In the genomic region with DNA sequence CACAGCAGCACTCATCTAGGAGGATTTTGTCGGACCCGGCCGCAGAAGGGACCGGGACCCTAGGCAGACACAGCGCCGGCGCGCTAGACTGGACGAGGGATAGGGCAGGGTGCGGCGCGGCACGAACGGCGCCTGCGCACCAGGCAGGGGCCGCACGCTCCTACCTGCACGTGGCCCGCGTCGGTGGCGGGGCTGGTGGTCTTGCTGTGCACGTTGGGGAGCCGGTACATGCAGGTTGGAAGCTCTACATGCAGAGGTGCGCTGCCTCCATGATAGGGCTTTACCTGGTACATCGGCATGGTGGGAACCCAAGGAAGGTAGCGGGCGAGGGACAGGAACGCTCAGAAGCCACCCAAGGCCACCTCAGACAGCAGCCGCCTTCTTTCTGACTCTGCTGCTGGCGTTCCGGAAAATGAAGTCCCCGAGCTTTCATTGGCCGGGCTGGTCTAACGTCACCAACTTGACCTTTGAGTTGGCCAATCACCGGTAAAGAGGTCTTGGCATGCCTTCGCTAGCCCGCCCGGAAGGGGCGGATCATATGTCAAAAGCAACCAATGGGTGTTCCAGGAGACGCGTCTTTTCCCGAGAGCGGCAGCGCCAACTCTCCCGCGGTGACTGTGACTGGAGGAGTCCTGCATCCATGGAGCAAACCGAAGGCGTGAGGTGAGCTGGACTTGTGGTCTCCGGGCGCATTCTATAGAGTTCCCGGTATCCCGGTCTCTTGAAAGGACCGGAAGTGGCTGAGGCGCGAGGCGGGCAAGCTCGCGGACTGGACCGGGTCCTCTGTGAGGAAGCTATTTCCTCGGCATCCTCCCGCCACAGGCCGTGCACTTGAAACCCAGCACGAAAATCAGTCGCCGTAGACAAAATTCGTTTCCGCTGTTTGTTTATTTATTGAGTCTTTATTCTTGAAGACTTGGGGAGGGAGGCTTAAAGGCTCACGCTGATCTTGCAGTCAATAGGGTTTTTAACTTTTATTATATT, we compare ENCODE assay signal across 7 mouse cellular contexts. TPM values are rescaled to one million over a fixed set of nuclear protein-coding genes. Genes with fewer than 3 reads are reported as not detected.
A peak's percentile ranks its signal among the peaks of the same experiment; 100 is the strongest.
DNase-seq lines count a peak whose midpoint lies in the region; ATAC-seq lines count a peak whose summit lies in the region.

Gene Aimp2 (minus strand): TSS at position 431 of the 984 bp plus-strand sequence.
Gene Pms2 (plus strand): TSS at position 548 of the 984 bp plus-strand sequence.

- H3K4me3 ChIP-seq in intestine, embryonic 16.5 days (ENCODE audit: low read length): peak within 1 kb of the TSS; percentile 84
- H3K4me3 ChIP-seq in midbrain, embryonic 11.5 days (ENCODE audit: low read depth, low read length): peak within 1 kb of the TSS; percentile 71

- H3K9ac ChIP-seq in intestine, embryonic 16.5 days (ENCODE audit: low read depth, low read length): peak within 1 kb of the TSS; percentile 76
- peak within 1 kb of the TSS; percentile 69 for H3K9ac ChIP-seq in midbrain, embryonic 11.5 days (ENCODE audit: low read length)

- H3K4me1 ChIP-seq in intestine, embryonic 16.5 days (ENCODE audit: control insufficient read depth, insufficient read depth, low read length): peaks cover 15% of the 10 kb centered on the region
- peaks cover 15% of the 10 kb centered on the region for H3K4me1 ChIP-seq in midbrain, embryonic 11.5 days (ENCODE audit: control insufficient read depth, insufficient read depth, low read length)

- H3K9me3 ChIP-seq in intestine, embryonic 16.5 days (ENCODE audit: control insufficient read depth, low read length): no peaks in the 10 kb centered on the region
- no peaks in the 10 kb centered on the region for H3K9me3 ChIP-seq in midbrain, embryonic 11.5 days (ENCODE audit: control insufficient read depth, low read length)

- WGBS in intestine, embryonic 16.5 days: under 1% methylated on average over 70 of the region's 70 CpGs
- WGBS in midbrain, embryonic 11.5 days: under 1% methylated on average over 70 of the region's 70 CpGs

- peak; percentile 99 for ATAC-seq in intestine, embryonic 16.5 days
- peak; percentile 100 for ATAC-seq in midbrain, embryonic 11.5 days (ENCODE audit: low FRiP score)

- no peaks in the 10 kb centered on the region for H3K27me3 ChIP-seq in intestine, embryonic 16.5 days (replicated peaks; ENCODE audit: control insufficient read depth, insufficient read depth, low read length)
- H3K27me3 ChIP-seq in midbrain, embryonic 11.5 days (ENCODE audit: control insufficient read depth, insufficient read depth, low read length): no peaks in the 10 kb centered on the region

- peak within 1 kb of the TSS; percentile 68 for H3K4me2 ChIP-seq in intestine, embryonic 16.5 days (ENCODE audit: low read depth, low read length)
- H3K4me2 ChIP-seq in midbrain, embryonic 11.5 days: peak within 1 kb of the TSS; percentile 62

- DNase-seq in adrenal gland, adult 8-10 months: peak; percentile 97
- DNase-seq in embryo, embryonic 9.5 days (ENCODE audit: extremely low spot score): peak; percentile 95
- peak; percentile 83 to 93 for DNase-seq in gastrocnemius, postnatal 4 days (ENCODE audit: low spot score in 2 of 2)
- peak; percentile 96 to 97 for DNase-seq in left cerebral cortex, postnatal 36 days (ENCODE audit: low spot score in 2 of 2)
- DNase-seq in midbrain, embryonic 11.5 days (ENCODE audit: low spot score, missing footprints): peak; percentile 99
- peak; percentile 97 for DNase-seq in skeletal muscle tissue, adult 2 months (ENCODE audit: low read depth, low spot score)

- intact Hi-C loops in left cerebral cortex, postnatal 36 days (cut with DNase I): no loop called here

- H3K27ac ChIP-seq in intestine, embryonic 16.5 days (ENCODE audit: low read length): peak within 1 kb of the TSS; percentile 91
- H3K27ac ChIP-seq in midbrain, embryonic 11.5 days (ENCODE audit: low read depth, low read length): peak within 1 kb of the TSS; percentile 61

- H3K36me3 ChIP-seq in intestine, embryonic 16.5 days (ENCODE audit: control insufficient read depth, insufficient read depth, low read length): 0 out of 2 replicates have a peak, but pooled peaks cover 3% of the 10 kb centered on the region
- peaks cover 2% of the 10 kb centered on the region; the same call in 1 of the 2 replicates for H3K36me3 ChIP-seq in midbrain, embryonic 11.5 days (ENCODE audit: control insufficient read depth, insufficient read depth, low read length)

RNA-seq across cellular contexts. Expression of gene Aimp2, which starts in this region (rescaled TPM):
- total RNA-seq in adrenal gland, adult 8-10 months (2022): 10 to 100 TPM; 32.7 to 36.5 (median 34.7) TPM
- total RNA-seq in gastrocnemius, postnatal 4 days (2021): 10 to 100 TPM; 92.1 to 96.2 TPM
- 123 and 135 TPM in 2 replicates for polyA plus RNA-seq in intestine, embryonic 16.5 days (2015; fragmentation: Nextera tagmentation; extraction: Ambion mirVana)
- 10 to 100 TPM; 31.6 to 34.8 TPM for total RNA-seq in left cerebral cortex, postnatal 36 days (2021)
- polyA plus RNA-seq in midbrain, embryonic 11.5 days (2014; fragmentation: Nextera tagmentation; extraction: Ambion mirVana): 99.5 and 101 TPM in 2 replicates

RNA-seq across cellular contexts. Expression of gene Pms2, which starts in this region (rescaled TPM):
- total RNA-seq in adrenal gland, adult 8-10 months (2022): 10 to 100 TPM in 3 of 4 experiments, 1 to 10 TPM in 1; 8.4 to 19.3 (median 12.6) TPM
- total RNA-seq in gastrocnemius, postnatal 4 days (2021): 10 to 100 TPM; 11.0 to 15.4 TPM
- 18.2 and 20.6 TPM in 2 replicates for polyA plus RNA-seq in intestine, embryonic 16.5 days (2015; fragmentation: Nextera tagmentation; extraction: Ambion mirVana)
- total RNA-seq in left cerebral cortex, postnatal 36 days (2021): 10 to 100 TPM; 17.4 to 18.1 TPM
- polyA plus RNA-seq in midbrain, embryonic 11.5 days (2014; fragmentation: Nextera tagmentation; extraction: Ambion mirVana): 35.6 and 37.1 TPM in 2 replicates

Comparison
In these comparisons a context has a peak if more than half of its experiments do, and no peak if none do; other contexts are left out.
1. Peak in every context shown above with its lines: DNase-seq, ATAC-seq, H3K4me3 ChIP-seq and H3K27ac ChIP-seq.